Mouse (Mus musculus) neural tube, embryonic 14.5 days (tissue): ENCODE measurements at regions not wholly inside any gene's neighbourhood (a gene's known extent, or its start where the extent isn't known, plus 50 kb on each side); places are given as distances from the start of the nearest gene placed in this dataset.

Experiments used
- ATAC-seq: fragments of 200-750 bp; cut with Nextera tagmentation; 2 replicates; pipeline ENCODE4 v1.8.0; 2017; ENCODE audit warnings: low read depth, mild to moderate bottlenecking, moderate TSS enrichment, moderate library complexity
- H3K27ac ChIP-seq: fragments of 300-500 bp; sonication (generic); 2 replicates; pipeline ENCODE4 v1.5.1; 2014; ENCODE audit warnings: low read depth, mild to moderate bottlenecking, control low read depth, low read length, moderate library complexity, mixed read lengths
- H3K27me3 ChIP-seq: fragments of 300-500 bp; sonication (generic); 2 replicates; pipeline ENCODE4 v1.6.1; 2014; ENCODE audit warnings: low read length; ENCODE audit not compliant: control insufficient read depth, insufficient read depth
- H3K36me3 ChIP-seq: fragments of 300-500 bp; sonication (generic); 2 replicates; pipeline ENCODE4 v1.6.1; 2014; ENCODE audit warnings: low read length, mixed read lengths; ENCODE audit not compliant: control insufficient read depth, insufficient read depth
- H3K4me1 ChIP-seq: fragments of 300-500 bp; sonication (generic); 2 replicates; pipeline ENCODE4 v1.6.1; 2014; ENCODE audit warnings: low read length; ENCODE audit not compliant: control insufficient read depth, insufficient read depth
- H3K4me2 ChIP-seq: fragments of 300-500 bp; sonication (generic); 2 replicates; pipeline ENCODE4 v1.6.1; 2014; ENCODE audit warnings: mild to moderate bottlenecking, low read depth, low read length, control low read depth
- H3K4me3 ChIP-seq: fragments of 300-500 bp; sonication (generic); 2 replicates; pipeline ENCODE4 v1.5.1; 2014; ENCODE audit warnings: low read depth, low read length, control low read depth, mixed read lengths
- H3K9ac ChIP-seq: fragments of 300-500 bp; sonication (generic); replicated peaks from 2 replicates; pipeline ENCODE4 v1.6.1; 2014; ENCODE audit warnings: low read depth, mild to moderate bottlenecking, control low read depth, low read length, mixed read lengths
- H3K9me3 ChIP-seq: fragments of 300-500 bp; sonication (generic); 2 replicates; pipeline ENCODE4 v1.6.1; 2016; ENCODE audit warnings: low read length; ENCODE audit not compliant: control insufficient read depth
- WGBS: fragments of 180-500 bp; shearing (Covaris S2); extraction: QIAGEN DNeasy Blood & Tissue Kit; methylation state at CpG from one replicate; pipeline ENCODE4 v1.1.7; 2014; 5-methylcytosine and 5-hydroxymethylcytosine counted together

DNA sequence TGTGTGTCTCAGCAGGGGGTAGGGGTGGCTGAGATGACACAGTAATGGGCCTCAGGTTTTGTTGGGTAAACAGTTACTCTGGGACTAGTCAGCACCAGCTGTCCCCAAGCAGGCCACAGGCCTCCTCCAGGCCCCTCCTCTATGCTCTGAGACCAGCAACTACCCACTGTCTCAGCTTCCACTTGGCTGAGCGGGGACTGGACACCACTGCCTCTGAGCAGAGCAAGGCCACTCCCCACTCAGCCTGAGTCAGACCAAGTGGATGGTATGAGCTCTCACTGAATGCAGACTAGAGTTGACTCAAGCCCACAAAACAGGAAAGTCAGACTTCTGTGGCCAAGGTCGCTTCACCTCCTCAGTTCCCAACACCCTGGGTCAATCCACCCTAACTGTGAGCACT, 540.5 kb upstream of the Btbd3 start:
- Histone ChIP-seq H3K4me1 (no peaks in the 10 kb centered on the region), H3K27me3 (peaks cover 3% of the 10 kb centered on the region), H3K4me3 (no peak overlapping the region), H3K36me3 (no peaks in the 10 kb centered on the region), H3K9me3 (no peaks in the 10 kb centered on the region), H3K9ac (no peak overlapping the region), H3K4me2 (no peak overlapping the region), H3K27ac (no peak overlapping the region)
- ATAC-seq = no peak
- 86% methylated on average over 2 of the region's 2 CpGs for WGBS

DNA sequence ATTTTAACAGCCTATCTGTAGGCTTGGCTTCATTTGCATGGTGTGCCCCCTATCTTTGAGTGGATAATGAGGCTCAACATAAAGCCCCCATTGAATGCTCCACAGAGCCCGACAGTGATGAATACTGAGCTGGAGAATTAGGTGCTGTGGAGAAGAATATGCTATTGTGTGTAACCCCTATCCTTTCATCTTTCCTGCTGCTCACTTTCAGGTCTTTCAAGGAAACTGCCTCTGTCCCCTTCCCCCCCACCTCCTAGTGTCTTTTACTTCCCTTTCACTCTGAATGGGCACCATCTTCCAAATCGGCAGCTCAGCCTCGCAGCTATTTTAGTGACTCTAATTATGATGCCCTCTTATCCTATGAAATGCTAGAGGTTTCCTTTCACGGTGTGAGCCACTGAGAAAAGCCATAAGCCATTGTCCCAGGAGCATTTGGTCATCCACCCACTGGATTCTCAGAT, 549.8 kb upstream of the Btbd3 start:
- Histone ChIP-seq H3K4me3 (no peak overlapping the region), H3K4me1 (peaks cover 13% of the 10 kb centered on the region), H3K27me3 (peaks cover 22% of the 10 kb centered on the region), H3K27ac (no peak overlapping the region; the same call in 1 of the 2 replicates), H3K36me3 (no peaks in the 10 kb centered on the region), H3K9me3 (no peaks in the 10 kb centered on the region), H3K9ac (no peak overlapping the region), H3K4me2 (peak overlapping the region; percentile 40)
- peak; percentile 81 for ATAC-seq
- WGBS = 2% methylated on average over 4 of the region's 4 CpGs

DNA sequence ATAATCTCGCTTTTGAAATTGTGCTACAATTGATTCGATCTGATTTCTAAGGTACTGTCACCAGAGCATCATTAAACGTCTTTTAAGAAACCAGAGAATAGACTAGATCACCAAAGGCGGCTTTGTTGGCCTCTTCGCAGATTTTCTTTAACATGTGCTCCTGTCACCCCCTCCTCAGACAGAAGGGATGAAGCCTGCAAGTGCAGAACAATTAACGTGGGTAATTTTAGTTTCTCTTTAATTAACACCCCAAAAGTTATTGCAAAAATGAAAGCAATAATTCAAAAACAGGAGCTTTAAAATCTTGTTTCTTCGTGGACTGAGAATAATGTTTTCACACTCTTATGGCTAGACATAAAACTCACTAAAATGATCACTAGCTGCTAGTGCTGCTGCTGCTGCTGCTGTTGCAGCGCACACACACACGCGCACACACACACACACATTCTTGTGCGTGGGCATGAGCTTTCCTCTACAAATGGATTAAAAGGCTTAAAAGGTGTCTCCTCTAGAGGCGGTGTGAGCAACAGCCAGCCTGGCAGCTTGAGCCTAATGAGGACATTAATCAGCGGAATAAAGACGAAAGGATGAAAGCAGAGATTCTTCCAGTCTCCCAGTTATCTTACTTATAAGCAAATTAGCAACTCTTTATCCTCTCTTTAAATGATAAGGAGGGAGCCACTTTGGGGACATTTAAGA, 550.5 kb upstream of the Btbd3 start:
- Histone ChIP-seq H3K4me2 (peak overlapping the region; percentile 40), H3K27ac (no peak overlapping the region), H3K4me3 (no peak overlapping the region), H3K9ac (no peak overlapping the region), H3K4me1 (peaks cover 13% of the 10 kb centered on the region), H3K9me3 (no peaks in the 10 kb centered on the region), H3K27me3 (peaks cover 28% of the 10 kb centered on the region), H3K36me3 (no peaks in the 10 kb centered on the region)
- 17% methylated on average over 14 of the region's 14 CpGs for WGBS
- ATAC-seq = peak; percentile 83

DNA sequence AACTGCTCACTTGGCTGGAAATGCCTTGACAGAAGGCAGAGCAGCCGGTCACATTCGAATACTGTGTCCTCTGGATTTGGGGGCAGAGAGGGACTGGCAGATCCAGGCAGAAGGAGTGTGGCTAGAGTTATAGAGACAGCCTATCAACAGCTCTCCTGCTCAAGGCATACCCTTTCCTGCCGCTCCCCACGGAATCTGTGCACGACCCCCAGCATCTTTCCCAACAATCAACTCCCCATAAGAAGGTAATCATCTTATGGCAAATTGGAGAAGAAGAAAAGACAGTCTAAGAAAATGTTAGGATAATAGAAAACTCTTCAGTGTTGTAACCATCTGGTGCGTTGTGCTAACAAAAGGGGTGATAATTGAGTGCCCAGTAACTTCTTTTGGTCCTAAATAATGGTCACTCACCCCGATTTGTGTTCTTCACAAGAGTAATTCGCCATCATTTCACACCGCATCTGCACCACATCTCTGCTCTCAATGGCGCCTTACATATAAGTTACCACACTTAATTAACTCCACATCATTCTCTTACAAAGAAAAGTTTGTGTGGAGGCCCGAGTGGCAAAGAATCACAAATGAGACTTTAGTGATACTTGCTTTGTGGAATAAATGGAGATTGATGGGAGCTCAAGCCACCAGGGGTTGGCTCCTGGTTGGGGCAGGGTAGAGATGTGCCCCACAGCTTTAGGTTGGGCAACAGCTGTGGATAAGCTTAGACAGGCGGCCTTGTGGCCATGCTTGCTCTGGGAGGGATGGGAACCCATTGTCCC, 551.2 kb upstream of the Btbd3 start:
- Histone ChIP-seq H3K27ac (no peak overlapping the region), H3K27me3 (peaks cover 34% of the 10 kb centered on the region), H3K36me3 (no peaks in the 10 kb centered on the region), H3K9ac (no peak overlapping the region), H3K9me3 (no peaks in the 10 kb centered on the region), H3K4me1 (peaks cover 13% of the 10 kb centered on the region), H3K4me2 (no peak overlapping the region; the same call in 1 of the 2 replicates), H3K4me3 (no peak overlapping the region)
- peak; percentile 74; the same call in 1 of the 2 replicates for ATAC-seq
- WGBS = 13% methylated on average over 12 of the region's 12 CpGs

DNA sequence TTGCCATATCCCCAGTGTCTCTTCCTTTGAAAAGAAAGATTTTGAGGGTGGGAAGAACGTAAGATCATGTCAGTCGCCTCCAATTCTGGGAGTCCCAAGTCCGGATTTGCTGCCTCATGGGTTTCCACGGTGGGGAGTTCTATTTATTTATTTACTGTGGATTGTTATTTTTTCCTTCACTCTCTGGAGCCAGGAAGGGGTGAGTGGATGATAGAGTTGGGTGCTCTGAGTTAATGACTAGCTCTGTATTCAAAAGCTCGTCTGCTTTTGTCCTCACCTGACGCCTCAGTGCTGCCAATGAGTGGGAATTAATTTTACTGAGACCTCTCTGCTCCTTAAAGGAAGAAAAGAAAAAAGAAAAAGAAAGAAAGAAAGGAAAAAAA, 551.8 kb upstream of the Btbd3 start:
- ATAC-seq = no peak
- Histone ChIP-seq H3K9me3 (no peaks in the 10 kb centered on the region), H3K4me3 (no peak overlapping the region), H3K36me3 (no peaks in the 10 kb centered on the region), H3K27ac (no peak overlapping the region), H3K27me3 (peaks cover 35% of the 10 kb centered on the region), H3K4me1 (peaks cover 13% of the 10 kb centered on the region), H3K9ac (no peak overlapping the region), H3K4me2 (no peak overlapping the region)
- WGBS = 36% methylated on average over 6 of the region's 6 CpGs

DNA sequence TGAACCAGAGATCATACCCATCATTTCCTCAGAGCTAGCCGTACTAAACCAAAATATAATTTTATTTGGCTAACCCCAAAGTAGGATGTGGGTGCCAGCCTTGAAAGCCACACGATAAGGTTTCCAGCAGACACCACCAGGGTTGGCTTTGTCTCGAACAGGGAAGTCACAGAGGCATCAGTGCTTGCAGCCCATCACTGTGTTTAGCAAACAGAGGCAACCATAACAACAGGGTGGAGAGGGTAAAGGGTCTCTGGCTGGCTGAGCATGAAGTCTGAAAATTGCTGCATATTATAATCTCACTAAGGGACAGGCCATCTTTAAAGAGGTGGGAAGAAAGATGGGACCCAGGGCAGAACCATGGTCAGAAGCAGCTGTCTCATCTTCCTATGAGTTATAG, 552.3 kb upstream of the Btbd3 start:
- Histone ChIP-seq H3K36me3 (no peaks in the 10 kb centered on the region), H3K27me3 (peaks cover 35% of the 10 kb centered on the region), H3K4me2 (no peak overlapping the region), H3K9ac (no peak overlapping the region), H3K9me3 (no peaks in the 10 kb centered on the region), H3K4me1 (peaks cover 13% of the 10 kb centered on the region), H3K4me3 (no peak overlapping the region), H3K27ac (no peak overlapping the region)
- 80% methylated on average over 3 of the region's 3 CpGs for WGBS
- no peak for ATAC-seq

DNA sequence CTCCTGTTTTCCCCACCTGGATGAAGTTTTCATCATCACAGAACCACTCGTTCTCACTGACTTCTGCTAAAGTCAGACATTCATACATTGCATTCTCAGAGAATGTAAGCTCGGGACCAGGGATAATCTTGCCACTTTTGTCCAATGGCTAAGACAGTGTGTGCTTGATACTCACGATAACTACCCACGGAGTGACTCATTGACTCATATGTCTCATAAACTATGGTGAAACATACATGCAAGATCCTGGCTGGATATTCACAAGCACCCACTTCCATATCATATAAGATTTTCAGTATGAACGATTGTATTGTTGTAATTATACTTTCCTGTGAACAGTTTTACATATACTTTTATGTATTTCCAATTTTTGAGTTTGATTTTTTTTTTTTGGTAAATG, 560.5 kb upstream of the Btbd3 start:
- Histone ChIP-seq H3K9ac (no peak overlapping the region), H3K4me2 (no peak overlapping the region), H3K4me1 (no peaks in the 10 kb centered on the region), H3K36me3 (no peaks in the 10 kb centered on the region), H3K9me3 (no peaks in the 10 kb centered on the region), H3K27ac (no peak overlapping the region), H3K27me3 (peaks cover 14% of the 10 kb centered on the region; the same call in 1 of the 2 replicates), H3K4me3 (no peak overlapping the region)
- WGBS = 95% methylated on average over 5 of the region's 5 CpGs
- no peak for ATAC-seq

DNA sequence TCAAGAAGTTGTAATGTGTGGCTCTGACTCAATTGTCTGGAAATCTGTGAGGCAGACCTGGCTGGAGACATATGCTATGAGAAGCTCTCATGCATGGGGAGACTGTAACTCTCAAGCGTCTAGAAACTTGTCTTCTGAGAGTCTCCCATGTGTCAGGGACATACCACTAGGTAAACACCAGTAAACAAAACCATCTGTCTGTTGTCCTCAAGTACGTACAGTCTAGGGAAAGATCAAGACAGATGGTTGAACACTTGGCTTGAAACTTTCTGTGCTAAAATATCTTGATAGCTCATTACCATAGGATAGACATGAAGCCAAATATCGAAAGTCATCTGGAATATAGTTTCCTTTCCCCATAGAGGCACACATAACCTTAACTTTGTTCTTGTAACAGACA, 562.3 kb upstream of the Btbd3 start:
- Histone ChIP-seq H3K4me2 (no peak overlapping the region), H3K9me3 (no peaks in the 10 kb centered on the region), H3K27ac (no peak overlapping the region), H3K27me3 (peaks cover 5% of the 10 kb centered on the region; the same call in 1 of the 2 replicates), H3K36me3 (no peaks in the 10 kb centered on the region), H3K9ac (no peak overlapping the region), H3K4me1 (no peaks in the 10 kb centered on the region), H3K4me3 (no peak overlapping the region)
- no peak for ATAC-seq
- 86% methylated on average over 3 of the region's 3 CpGs for WGBS

DNA sequence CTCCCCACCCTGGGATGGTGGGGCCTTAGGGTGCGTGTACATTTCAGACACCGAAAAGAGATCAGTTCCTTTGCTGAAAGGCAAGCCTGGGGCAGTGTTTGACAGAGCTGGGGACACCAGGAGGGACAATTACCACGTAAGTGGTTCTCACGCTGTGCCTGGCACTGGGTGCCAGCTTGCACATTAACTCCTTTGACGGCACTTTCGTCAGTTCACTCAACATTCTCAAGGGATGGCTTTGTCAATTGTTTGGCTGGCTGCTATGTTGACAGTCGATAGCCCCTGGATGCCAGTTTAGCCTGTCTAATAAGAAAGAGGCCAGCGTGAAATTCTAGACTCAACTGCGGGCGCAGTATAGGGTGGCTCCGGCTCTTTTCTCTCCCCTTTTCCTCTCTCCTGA, 569.2 kb upstream of the Btbd3 start:
- H3K27me3 ChIP-seq = no peaks in the 10 kb centered on the region
- H3K9ac ChIP-seq = no peak overlapping the region
- H3K4me2 ChIP-seq = no peak overlapping the region
- H3K9me3 ChIP-seq = no peaks in the 10 kb centered on the region
- 53% methylated on average over 11 of the region's 11 CpGs for WGBS
- no peaks in the 10 kb centered on the region for H3K4me1 ChIP-seq
- no peaks in the 10 kb centered on the region for H3K36me3 ChIP-seq
- no peak overlapping the region for H3K4me3 ChIP-seq
- no peak overlapping the region for H3K27ac ChIP-seq
- peak; percentile 38; the same call in 1 of the 2 replicates for ATAC-seq
